Mouse (Mus musculus): ENCODE results near the gene Bicc1.

DNA sequence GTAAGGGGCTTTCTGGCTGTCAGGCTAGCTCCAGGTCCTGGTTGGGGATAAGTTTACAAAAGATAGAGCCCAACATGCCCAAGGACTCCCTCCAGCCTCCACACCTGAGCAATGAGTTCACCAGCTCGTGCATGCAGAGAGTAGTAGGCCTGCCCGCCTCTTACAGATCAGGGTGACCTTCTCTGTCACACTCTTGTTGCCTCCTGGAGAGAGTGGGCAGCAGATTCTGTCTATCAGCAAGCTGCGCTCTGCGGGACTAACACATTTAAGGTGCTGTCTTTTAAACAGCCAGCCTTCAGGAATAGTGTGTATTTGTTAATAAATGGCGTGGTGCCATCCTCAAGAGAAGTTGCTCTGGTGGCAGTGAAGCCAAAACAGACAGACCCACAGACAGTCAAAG, 101.4 kb downstream of the Bicc1 start:
- no peak for TF ChIP-seq CTCF (IDR thresholded peaks at IDR 0.05; ENCODE audit: low read depth, low read length)
- TF ChIP-seq EP300 (IDR thresholded peaks at IDR 0.05; ENCODE audit: insufficient read depth, low read depth, low read length), result no peak
- TF ChIP-seq POLR2A (IDR thresholded peaks at IDR 0.05; ENCODE audit: insufficient read depth, low read length), result no peak
